ENCODE assay signal across 8 mouse cellular contexts in genomic region chr16:45653934-45654332, GRCm38 (mm10). TPM values are rescaled to one million over a fixed set of nuclear protein-coding genes. Genes with fewer than 3 reads are reported as not detected.
DNase-seq lines count a peak whose midpoint lies in the region; ATAC-seq lines count a peak whose summit lies in the region.

Gene BC016579 (minus strand): TSS chr16:45654068.

- 3% methylated on average over 20 of the region's 20 CpGs for WGBS in heart, embryonic 15.5 days
- WGBS in neural tube, embryonic 14.5 days = 4% methylated on average over 20 of the region's 20 CpGs

- peak within 1 kb of the TSS; percentile 46 for H3K4me3 ChIP-seq in heart, embryonic 15.5 days
- peak within 1 kb of the TSS; percentile 11; the same call in 1 of the 2 replicates for H3K4me3 ChIP-seq in neural tube, embryonic 14.5 days (ENCODE audit: low read depth, low read length)

- no peak within 1 kb of the TSS for H3K27ac ChIP-seq in heart, embryonic 15.5 days
- H3K27ac ChIP-seq in neural tube, embryonic 14.5 days (ENCODE audit: low read depth, low read length) = no peak within 1 kb of the TSS

- ATAC-seq in heart, embryonic 15.5 days (replicated peaks; ENCODE audit: insufficient number of reproducible peaks, insufficient read depth, low FRiP score, low read depth) = 0 out of 2 replicates have a peak, but pooled peaks have one; percentile 55
- peak; percentile 46; the same call in 1 of the 2 replicates for ATAC-seq in neural tube, embryonic 14.5 days (ENCODE audit: low read depth)

- H3K4me1 ChIP-seq in heart, embryonic 15.5 days (replicated peaks) = peaks cover 11% of the 10 kb centered on the region
- H3K4me1 ChIP-seq in neural tube, embryonic 14.5 days (ENCODE audit: control insufficient read depth, insufficient read depth, low read length) = no peaks in the 10 kb centered on the region

- intact Hi-C loops in left cerebral cortex, postnatal 36 days (cut with DNase I) = no loop called here

- H3K36me3 ChIP-seq in heart, embryonic 15.5 days = no peaks in the 10 kb centered on the region
- no peaks in the 10 kb centered on the region for H3K36me3 ChIP-seq in neural tube, embryonic 14.5 days (ENCODE audit: control insufficient read depth, insufficient read depth, low read length)

- peak within 1 kb of the TSS; percentile 33; the same call in 1 of the 2 replicates for H3K9ac ChIP-seq in heart, embryonic 15.5 days
- H3K9ac ChIP-seq in neural tube, embryonic 14.5 days (replicated peaks; ENCODE audit: low read depth, low read length) = no peak within 1 kb of the TSS

- peaks cover 11% of the 10 kb centered on the region; the same call in 1 of the 2 replicates for H3K27me3 ChIP-seq in heart, embryonic 15.5 days
- no peaks in the 10 kb centered on the region for H3K27me3 ChIP-seq in neural tube, embryonic 14.5 days (ENCODE audit: control insufficient read depth, insufficient read depth, low read length)

- peak within 1 kb of the TSS; percentile 87 for H3K4me2 ChIP-seq in heart, embryonic 15.5 days
- H3K4me2 ChIP-seq in neural tube, embryonic 14.5 days (ENCODE audit: low read depth, low read length) = peak within 1 kb of the TSS; percentile 42

- no peak for DNase-seq in heart, adult 18-20 months
- DNase-seq in embryo, embryonic 9.5 days (ENCODE audit: extremely low spot score) = peak; percentile 7
- DNase-seq in kidney, adult 11 months = peak; percentile 48
- DNase-seq in lung, adult 18-20 months = peak; percentile 64 to 74
- no peak for DNase-seq in right cerebral cortex, adult 18-20 months
- DNase-seq in left cerebral cortex, postnatal 36 days (ENCODE audit: low spot score in 2 of 2) = no peak

- no peaks in the 10 kb centered on the region for H3K9me3 ChIP-seq in heart, embryonic 15.5 days (replicated peaks)
- no peaks in the 10 kb centered on the region for H3K9me3 ChIP-seq in neural tube, embryonic 14.5 days (ENCODE audit: control insufficient read depth, low read length)

RNA-seq across cellular contexts. Expression of gene BC016579, which starts in this region (rescaled TPM):
- polyA plus RNA-seq in heart, embryonic 15.5 days (2015; fragmentation: Nextera tagmentation; extraction: Ambion mirVana) = 0.16 TPM in 1 of 2 replicates, not detected in the other
- total RNA-seq in heart, adult 18-20 months (2021) = not detected
- polyA plus RNA-seq in neural tube, embryonic 14.5 days (2014; fragmentation: Nextera tagmentation; extraction: Ambion mirVana) = 0.12 TPM in 1 of 2 replicates, not detected in the other
- total RNA-seq in left cerebral cortex, postnatal 36 days (2021) = under 1 TPM in 1 of 2 experiments, not detected in 1; 0.20 TPM

Comparison
In these comparisons a context has a peak if more than half of its experiments do, and no peak if none do; other contexts are left out.
1. Peak in ATAC-seq, H3K4me3 ChIP-seq, H3K9ac ChIP-seq and H3K4me2 ChIP-seq in heart, embryonic 15.5 days; RNA of the gene not detected or under 1 TPM.
2. Peak in ATAC-seq, H3K4me3 ChIP-seq and H3K4me2 ChIP-seq in neural tube, embryonic 14.5 days; RNA of the gene not detected or under 1 TPM.
3. DNase-seq: peak in embryo, embryonic 9.5 days (single experiment), kidney, adult 11 months (single experiment) and lung, adult 18-20 months (2 of 2); none in heart, adult 18-20 months (0 of 2), right cerebral cortex, adult 18-20 months (single experiment) and left cerebral cortex, postnatal 36 days (0 of 2).